Mouse (Mus musculus): ENCODE results near the gene Exosc10.
A peak's percentile ranks its signal among the peaks of the same experiment; 100 is the strongest.

Exosc10 gene

DNA sequence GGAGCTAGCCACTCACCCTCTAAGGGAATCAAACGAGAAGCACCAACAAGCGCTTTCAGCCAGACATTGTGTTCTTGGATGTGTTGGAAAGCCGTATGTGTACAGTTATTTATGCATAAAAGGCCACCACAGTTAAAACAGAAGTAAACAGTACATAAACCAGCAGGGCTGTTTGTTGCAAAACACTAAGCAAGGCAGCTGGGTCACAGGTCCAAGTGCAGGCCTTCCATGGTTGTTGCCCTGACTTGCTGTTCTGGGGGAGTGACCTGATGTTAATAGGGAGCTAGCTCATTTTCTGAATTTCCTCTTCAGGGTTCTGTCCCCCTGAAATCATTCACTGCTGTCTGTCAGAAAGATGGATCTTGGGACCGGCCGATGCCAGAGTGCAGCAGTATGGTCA is 51.6 kb downstream of the Exosc10 start:
- DNase-seq (ENCODE audit: low spot score) = no peak

GRCm38 (mm10) chr4:148610631-148611364 is 52.6 kb downstream of the Exosc10 start:
- no peak for DNase-seq (ENCODE audit: low spot score)

DNA sequence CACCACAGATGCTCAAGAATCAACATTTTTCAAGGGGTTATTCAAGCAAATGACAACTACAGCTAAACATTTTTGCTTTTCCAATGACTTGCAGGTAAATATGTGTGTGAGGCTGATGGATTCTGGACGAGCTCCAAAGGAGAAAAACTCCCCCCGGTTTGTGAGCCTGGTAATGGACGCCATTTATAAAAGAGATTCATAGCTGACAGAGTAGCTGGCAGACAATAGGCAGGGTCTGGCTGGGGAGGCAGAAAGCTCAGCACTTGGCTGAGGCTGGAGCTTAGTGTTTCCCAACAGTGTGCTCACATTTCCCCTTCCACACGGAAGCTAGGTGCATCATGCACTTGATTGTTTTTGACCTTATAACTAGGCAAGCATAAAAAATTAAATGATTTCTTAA is 54.3 kb downstream of the Exosc10 start:
- no peak for DNase-seq (ENCODE audit: low spot score)

DNA sequence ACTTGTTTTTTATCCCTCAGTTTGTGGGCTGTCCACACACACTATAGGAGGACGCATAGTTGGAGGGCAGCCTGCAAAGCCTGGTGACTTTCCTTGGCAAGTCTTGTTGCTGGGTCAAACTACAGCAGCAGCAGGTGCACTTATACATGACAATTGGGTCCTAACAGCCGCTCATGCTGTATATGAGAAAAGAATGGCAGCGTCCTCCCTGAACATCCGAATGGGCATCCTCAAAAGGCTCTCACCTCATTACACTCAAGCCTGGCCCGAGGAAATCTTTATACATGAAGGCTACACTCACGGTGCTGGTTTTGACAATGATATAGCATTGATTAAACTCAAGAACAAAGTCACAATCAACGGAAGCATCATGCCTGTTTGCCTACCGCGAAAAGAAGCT is 55.5 kb downstream of the Exosc10 start:
- DNase-seq (ENCODE audit: low spot score) = no peak

- no peak for DNase-seq (ENCODE audit: low spot score)
Observed at GRCm38 (mm10) chr4:148619805-148620204, 61.6 kb downstream of the Exosc10 start.

DNA sequence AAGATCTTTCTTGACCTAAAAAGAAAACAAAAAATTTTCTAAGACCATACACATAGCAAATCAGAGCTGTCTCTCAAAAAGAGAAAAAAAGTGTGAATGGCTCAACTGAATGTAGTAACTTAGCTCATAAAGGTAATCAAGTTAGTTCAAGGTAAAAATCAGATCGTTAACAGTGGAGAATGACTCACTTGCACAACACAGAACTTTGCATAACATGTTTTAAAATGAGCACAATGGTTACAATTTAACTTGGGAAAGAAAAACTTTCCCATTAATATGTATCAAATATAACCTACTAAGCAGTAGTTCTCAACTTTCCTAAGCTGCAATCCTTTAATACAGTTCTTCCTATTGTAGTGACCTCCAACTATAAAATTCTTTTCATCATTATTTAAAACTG is 62.5 kb downstream of the Exosc10 start:
- no peak for DNase-seq (ENCODE audit: low spot score)

DNA sequence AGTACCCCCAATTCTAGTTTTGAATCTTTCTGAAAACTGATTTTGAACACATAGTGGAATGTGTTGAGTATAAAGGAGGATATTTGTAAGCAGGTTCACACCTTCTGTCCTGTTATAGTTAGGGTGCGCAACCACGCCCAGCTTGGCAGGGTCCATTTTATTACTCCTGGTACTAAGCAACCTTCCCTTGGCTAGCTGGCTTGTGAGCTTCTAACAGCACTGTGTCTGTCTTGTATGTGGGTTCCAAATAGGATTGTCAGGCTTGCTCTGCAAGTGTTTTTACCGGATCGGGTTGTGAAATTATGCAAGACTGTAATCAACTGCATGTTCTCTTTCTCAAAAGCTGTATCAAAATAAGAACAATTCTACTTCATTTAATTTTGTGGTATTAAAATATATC is 64.3 kb downstream of the Exosc10 start:
- DNase-seq (ENCODE audit: low spot score) = no peak

DNA sequence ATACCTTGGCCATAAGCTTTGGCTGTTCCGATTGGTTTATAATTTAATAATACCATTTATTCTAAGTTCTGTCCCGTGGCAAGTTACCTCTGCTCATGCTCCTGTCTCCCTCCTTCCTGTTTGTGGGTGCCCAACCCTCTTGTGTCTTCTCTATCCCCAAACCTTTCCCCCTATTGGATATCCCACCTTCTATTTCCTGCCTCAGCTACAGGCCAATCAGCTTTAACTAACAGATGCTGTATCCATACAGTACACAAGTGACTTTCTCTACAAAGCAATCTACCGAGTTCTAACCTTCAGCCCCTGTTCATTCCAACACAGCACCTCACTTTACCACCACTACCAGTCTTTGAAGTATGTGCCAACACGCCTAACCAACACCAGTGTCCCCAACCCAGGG is 65.4 kb downstream of the Exosc10 start:
- no peak for DNase-seq (ENCODE audit: low spot score)

- no peak for DNase-seq (ENCODE audit: low spot score)
Observed at GRCm38 (mm10) chr4:148625010-148625409, 66.8 kb downstream of the Exosc10 start.

DNA sequence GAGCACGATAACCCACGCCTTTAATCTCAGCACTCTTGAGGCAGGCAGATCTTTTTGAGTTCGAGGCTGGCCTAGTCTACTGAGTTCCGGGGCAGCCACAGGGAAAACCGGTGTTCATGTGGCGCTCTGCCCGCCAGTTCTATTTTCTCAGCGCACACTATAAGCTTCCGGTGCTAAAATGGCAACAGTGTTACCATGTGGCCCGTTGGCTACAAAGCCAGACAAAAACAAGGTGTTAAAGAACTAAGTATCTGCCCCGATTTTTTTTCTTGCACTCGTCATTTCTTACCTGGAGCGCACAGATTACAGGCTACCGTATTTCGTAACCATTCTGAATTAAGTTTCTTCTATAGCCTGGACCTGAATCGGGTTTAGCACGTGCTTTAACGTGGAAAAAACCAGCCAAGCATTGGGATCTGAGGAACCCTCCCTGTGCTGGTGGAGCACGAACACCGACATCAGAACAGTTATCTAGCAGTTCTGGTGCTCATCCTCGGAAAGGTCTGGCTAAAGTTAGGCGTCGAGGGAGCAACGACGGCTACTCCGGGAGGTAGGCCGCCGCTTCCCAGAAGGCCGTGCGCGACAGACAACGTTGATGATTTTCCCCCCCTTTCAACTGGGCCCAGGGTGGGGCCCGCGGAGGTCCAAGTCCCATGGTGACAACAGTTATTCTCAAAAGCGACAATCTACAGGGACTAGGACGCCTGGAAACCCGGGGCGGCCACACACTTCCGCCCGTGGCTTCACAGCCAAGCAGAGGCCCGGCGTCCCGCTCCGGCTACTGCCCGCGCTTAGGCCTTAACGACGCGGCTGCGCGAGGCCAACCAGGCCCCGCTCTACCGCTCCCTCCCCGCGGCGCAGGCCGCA is 67.8 kb downstream of the Exosc10 start:
- DNase-seq (ENCODE audit: low spot score) = peak; percentile 81

GRCm38 (mm10) chr4:148626623-148627185 is 68.5 kb downstream of the Exosc10 start, which contains the start of gene Tardbp:
TSS of gene Tardbp (minus strand) at chr4:148627019.
- peak; percentile 96 for DNase-seq (ENCODE audit: low spot score)

- no peak for DNase-seq (ENCODE audit: low spot score)
Observed at GRCm38 (mm10) chr4:148627246-148627645, 69.0 kb downstream of the Exosc10 start.

All from testis, postnatal 14 days (tissue).